Mouse (Mus musculus): Measurements from ENCODE around the gene Efcab9. TPM values are rescaled to one million over a fixed set of nuclear protein-coding genes. Genes with fewer than 3 reads are reported as not detected.

Efcab9 gene
- polyA plus RNA-seq, 1 experiment: 0.97 TPM

GRCm38 (mm10) chr11:32561465-32562355, 29.8 kb upstream of the Efcab9 start:
- 68% methylated on average over 10 of the region's 10 CpGs for WGBS
- TF ChIP-seq CTCF (IDR thresholded peaks at IDR 0.05; ENCODE audit: borderline replicate concordance, insufficient read depth, low read depth, low read length): no peak; the same call in 1 of the 2 replicates
- no peak for TF ChIP-seq POLR2A (IDR thresholded peaks at IDR 0.05; ENCODE audit: borderline replicate concordance, insufficient read depth, low read length)
- Histone ChIP-seq H3K27ac (ENCODE audit: insufficient read depth, low read length) (no peak overlapping the region), H3K27me3 (ENCODE audit: control insufficient read depth, insufficient read depth, low read length) (no peaks in the 10 kb centered on the region), H3K4me3 (replicated peaks; ENCODE audit: insufficient read depth, low read depth, low read length) (no peak overlapping the region), H3K4me1 (ENCODE audit: control insufficient read depth, insufficient read depth, low read length) (peaks cover 11% of the 10 kb centered on the region)
- DNase-seq: no peak

- no peak overlapping the region for H3K27ac ChIP-seq (ENCODE audit: insufficient read depth, low read length)
- H3K4me1 ChIP-seq (ENCODE audit: control insufficient read depth, insufficient read depth, low read length): peaks cover 10% of the 10 kb centered on the region; the same call in 1 of the 2 replicates
- TF ChIP-seq POLR2A (IDR thresholded peaks at IDR 0.05; ENCODE audit: borderline replicate concordance, insufficient read depth, low read length) (no peak), CTCF (IDR thresholded peaks at IDR 0.05; ENCODE audit: borderline replicate concordance, insufficient read depth, low read depth, low read length) (no peak)
- 84% methylated on average over 12 of the region's 12 CpGs for WGBS
- DNase-seq: no peak
- no peaks in the 10 kb centered on the region for H3K27me3 ChIP-seq (ENCODE audit: control insufficient read depth, insufficient read depth, low read length)
- H3K4me3 ChIP-seq (replicated peaks; ENCODE audit: insufficient read depth, low read depth, low read length): no peak overlapping the region
Measured at GRCm38 (mm10) chr11:32560015-32560770, 28.3 kb upstream of the Efcab9 start.

- no peak for TF ChIP-seq CTCF (IDR thresholded peaks at IDR 0.05; ENCODE audit: borderline replicate concordance, insufficient read depth, low read depth, low read length)
- no peak for TF ChIP-seq POLR2A (IDR thresholded peaks at IDR 0.05; ENCODE audit: borderline replicate concordance, insufficient read depth, low read length)
- WGBS: 30% methylated on average over 8 of the region's 8 CpGs
- Histone ChIP-seq H3K27me3 (ENCODE audit: control insufficient read depth, insufficient read depth, low read length) (no peaks in the 10 kb centered on the region), H3K4me3 (replicated peaks; ENCODE audit: insufficient read depth, low read depth, low read length) (no peak overlapping the region), H3K27ac (ENCODE audit: insufficient read depth, low read length) (no peak overlapping the region), H3K4me1 (ENCODE audit: control insufficient read depth, insufficient read depth, low read length) (peaks cover 11% of the 10 kb centered on the region)
- no peak for DNase-seq
Measured at GRCm38 (mm10) chr11:32558677-32559076, 26.8 kb upstream of the Efcab9 start.

- 92% methylated on average over 4 of the region's 4 CpGs for WGBS
Measured at GRCm38 (mm10) chr11:32558026-32558425, 26.1 kb upstream of the Efcab9 start.

DNA sequence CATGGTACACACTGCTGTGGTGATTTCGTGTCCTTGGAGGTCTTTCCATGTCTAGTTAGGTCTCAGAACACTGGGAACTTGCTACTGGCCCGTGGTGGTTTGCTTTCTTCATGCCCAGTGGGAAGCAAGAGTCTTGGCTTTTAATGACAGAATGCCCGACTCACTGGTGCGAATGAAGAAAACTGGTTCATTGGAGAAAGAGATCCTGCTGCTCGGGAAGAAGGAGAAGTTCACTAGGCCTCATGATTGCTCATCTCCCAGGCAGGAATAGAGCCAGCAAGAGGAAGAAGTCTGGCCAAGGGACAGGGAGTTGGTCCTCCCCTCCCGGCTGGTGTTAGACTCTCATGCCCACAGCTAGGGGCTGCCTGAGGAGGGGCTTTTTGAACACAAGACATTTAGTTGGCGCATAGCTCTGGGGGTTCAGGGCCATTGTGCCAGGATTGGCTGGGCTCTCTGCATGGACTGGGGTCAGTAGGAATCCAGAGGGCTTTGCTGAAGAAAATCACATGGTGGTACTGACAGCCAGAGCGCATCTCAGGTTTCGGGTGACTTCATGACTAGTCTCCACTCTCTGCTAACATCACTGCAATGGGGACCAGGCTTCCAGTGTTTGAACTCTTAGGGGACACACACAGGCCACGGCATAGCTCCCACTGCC, 24.6 kb upstream of the Efcab9 start:
- no peak overlapping the region for H3K4me3 ChIP-seq (replicated peaks; ENCODE audit: insufficient read depth, low read depth, low read length)
- no peak for DNase-seq
- H3K4me1 ChIP-seq (ENCODE audit: control insufficient read depth, insufficient read depth, low read length): peaks cover 26% of the 10 kb centered on the region
- H3K27ac ChIP-seq (ENCODE audit: insufficient read depth, low read length): no peak overlapping the region
- H3K27me3 ChIP-seq (ENCODE audit: control insufficient read depth, insufficient read depth, low read length): no peaks in the 10 kb centered on the region
- TF ChIP-seq POLR2A (IDR thresholded peaks at IDR 0.05; ENCODE audit: borderline replicate concordance, insufficient read depth, low read length): no peak
- TF ChIP-seq CTCF (IDR thresholded peaks at IDR 0.05; ENCODE audit: borderline replicate concordance, insufficient read depth, low read depth, low read length): no peak
- 46% methylated on average over 10 of the region's 10 CpGs for WGBS

More at GRCm38 (mm10) chr11:32558026-32558425, 26.1 kb upstream of the Efcab9 start:
- no peak overlapping the region for H3K27ac ChIP-seq (ENCODE audit: insufficient read depth, low read length)
- no peak overlapping the region for H3K4me3 ChIP-seq (replicated peaks; ENCODE audit: insufficient read depth, low read depth, low read length)
- no peak for TF ChIP-seq CTCF (IDR thresholded peaks at IDR 0.05; ENCODE audit: borderline replicate concordance, insufficient read depth, low read depth, low read length)
- no peak for TF ChIP-seq POLR2A (IDR thresholded peaks at IDR 0.05; ENCODE audit: borderline replicate concordance, insufficient read depth, low read length)
- no peak for DNase-seq
- no peaks in the 10 kb centered on the region for H3K27me3 ChIP-seq (ENCODE audit: control insufficient read depth, insufficient read depth, low read length)
- peaks cover 16% of the 10 kb centered on the region for H3K4me1 ChIP-seq (ENCODE audit: control insufficient read depth, insufficient read depth, low read length)

- DNase-seq: no peak
- peaks cover 33% of the 10 kb centered on the region for H3K4me1 ChIP-seq (ENCODE audit: control insufficient read depth, insufficient read depth, low read length)
Measured at GRCm38 (mm10) chr11:32555103-32555689, 23.3 kb upstream of the Efcab9 start.

More at GRCm38 (mm10) chr11:32555103-32555689, 23.3 kb upstream of the Efcab9 start:
- Histone ChIP-seq H3K4me3 (replicated peaks; ENCODE audit: insufficient read depth, low read depth, low read length) (no peak overlapping the region), H3K27ac (ENCODE audit: insufficient read depth, low read length) (no peak overlapping the region), H3K27me3 (ENCODE audit: control insufficient read depth, insufficient read depth, low read length) (no peaks in the 10 kb centered on the region)
- no peak for TF ChIP-seq POLR2A (IDR thresholded peaks at IDR 0.05; ENCODE audit: borderline replicate concordance, insufficient read depth, low read length)
- TF ChIP-seq CTCF (IDR thresholded peaks at IDR 0.05; ENCODE audit: borderline replicate concordance, insufficient read depth, low read depth, low read length): no peak
- 72% methylated on average over 12 of the region's 12 CpGs for WGBS
